Mouse (Mus musculus) bone marrow, adult 2 months (tissue): ENCODE results near the gene Lrmda.

Source experiments
- CTCF ChIP-seq: fragments of 200-500 bp; IDR thresholded peaks from 2 replicates; pipeline ENCODE4 v1.5.1; 2011; ENCODE audit warnings: low read length, control low read depth; ENCODE audit not compliant: control insufficient read depth, insufficient read depth
- POLR2A ChIP-seq: fragments of 200-500 bp; IDR thresholded peaks from 2 replicates; pipeline ENCODE4 v1.6.1; 2011; ENCODE audit warnings: low read depth, mild to moderate bottlenecking, control low read depth, low read length, borderline replicate concordance; ENCODE audit not compliant: control insufficient read depth

- TF ChIP-seq CTCF = no peak
- TF ChIP-seq POLR2A = no peak
Measured at GRCm38 (mm10) chr14:22435441-22435840, 415.9 kb downstream of the Lrmda start.
